Mouse (Mus musculus) forebrain, embryonic 15.5 days (tissue): ENCODE results near the gene Casp7. TPM values are rescaled to one million over a fixed set of nuclear protein-coding genes. Genes with fewer than 3 reads are reported as not detected.

ENCODE experiments used
- ATAC-seq: fragments of 200-750 bp; cut with Nextera tagmentation; replicated peaks from 2 replicates; pipeline ENCODE4 v1.8.0; 2017; ENCODE audit warnings: mild to moderate bottlenecking, moderate TSS enrichment, moderate library complexity
- H3K27ac ChIP-seq: fragments of 300-500 bp; sonication (generic); replicated peaks from 2 replicates; pipeline ENCODE4 v1.5.1; 2015; ENCODE audit warnings: mild to moderate bottlenecking, inconsistent platforms
- H3K27me3 ChIP-seq: fragments of 300-500 bp; sonication (generic); 2 replicates; pipeline ENCODE4 v1.6.1; 2015; ENCODE audit warnings: inconsistent platforms
- H3K36me3 ChIP-seq: fragments of 300-500 bp; sonication (generic); 2 replicates; pipeline ENCODE4 v1.6.1; 2015; ENCODE audit warnings: mild to moderate bottlenecking, inconsistent platforms
- H3K4me1 ChIP-seq: fragments of 300-500 bp; sonication (generic); 2 replicates; pipeline ENCODE4 v1.6.1; 2015; ENCODE audit warnings: inconsistent platforms
- H3K4me2 ChIP-seq: fragments of 300-500 bp; sonication (generic); replicated peaks from 2 replicates; pipeline ENCODE4 v1.6.1; 2015; ENCODE audit warnings: mild to moderate bottlenecking, inconsistent platforms
- H3K4me3 ChIP-seq: fragments of 300-500 bp; sonication (generic); 2 replicates; pipeline ENCODE4 v1.5.1; 2015; ENCODE audit warnings: mild to moderate bottlenecking, inconsistent platforms
- H3K9ac ChIP-seq: fragments of 300-500 bp; sonication (generic); replicated peaks from 2 replicates; pipeline ENCODE4 v1.6.1; 2015; ENCODE audit warnings: mild to moderate bottlenecking, inconsistent platforms
- H3K9me3 ChIP-seq: fragments of 300-500 bp; sonication (generic); 2 replicates; pipeline ENCODE4 v1.6.1; 2016; ENCODE audit warnings: inconsistent platforms
- WGBS: fragments of 180-500 bp; shearing (Covaris S2); methylation state at CpG from one replicate; pipeline ENCODE4 v1.1.7; 2015; ENCODE audit warnings: mixed read lengths; 5-methylcytosine and 5-hydroxymethylcytosine counted together
- polyA plus RNA-seq: library from polyadenylated mRNA; unstranded; fragments of >200 nt; fragmentation: Nextera tagmentation; extraction: Ambion mirVana; gene quantifications from 2 replicates; pipeline ENCODE4 v1.2.1, GENCODE M21; 2015

Gene Casp7
- polyA plus RNA-seq, 1 experiment from 2014 or later, result 14.7 TPM

- H3K9ac ChIP-seq, result no peak overlapping the region
- no peak overlapping the region for H3K27ac ChIP-seq
- no peaks in the 10 kb centered on the region for H3K36me3 ChIP-seq
- H3K27me3 ChIP-seq, result no peaks in the 10 kb centered on the region
- H3K4me2 ChIP-seq, result no peak overlapping the region
- H3K4me3 ChIP-seq, result no peak overlapping the region
- H3K4me1 ChIP-seq, result peaks cover 8% of the 10 kb centered on the region; the same call in 1 of the 2 replicates
- 79% methylated on average over 10 of the region's 10 CpGs for WGBS
- ATAC-seq, result no peak
- no peaks in the 10 kb centered on the region for H3K9me3 ChIP-seq
These were observed 62.5 kb downstream of the Casp7 start for GRCm38 (mm10) chr19:56459154-56460050.

DNA sequence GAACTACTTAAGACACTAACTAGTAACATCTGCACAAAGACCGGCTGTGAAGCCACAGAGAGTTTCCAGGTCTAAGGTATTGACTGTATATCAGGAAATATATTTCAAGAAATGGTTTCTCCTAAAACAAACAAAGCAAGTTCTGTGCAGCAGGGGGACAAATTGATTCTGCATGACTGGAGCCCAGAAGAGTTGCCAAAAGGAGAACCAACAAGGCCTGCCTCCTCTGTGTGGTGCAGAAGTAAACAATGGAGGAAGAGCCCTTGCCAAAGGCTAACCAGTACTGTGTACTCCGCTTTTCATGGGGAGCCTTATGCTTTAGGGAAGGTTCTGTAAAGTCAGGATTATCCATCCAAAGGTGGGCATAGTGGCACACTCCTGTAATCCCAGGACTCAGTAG lies 63.3 kb downstream of the Casp7 start:
- ATAC-seq, result no peak
- WGBS, result 45% methylated on average over 2 of the region's 2 CpGs
- Histone ChIP-seq H3K9me3 (no peaks in the 10 kb centered on the region), H3K4me3 (no peak overlapping the region), H3K27ac (no peak overlapping the region), H3K4me2 (no peak overlapping the region), H3K4me1 (peaks cover 8% of the 10 kb centered on the region; the same call in 1 of the 2 replicates), H3K36me3 (no peaks in the 10 kb centered on the region), H3K9ac (no peak overlapping the region), H3K27me3 (no peaks in the 10 kb centered on the region)

GRCm38 (mm10) chr19:56461522-56462101 lies 64.7 kb downstream of the Casp7 start, which contains the start of gene Plekhs1:
TSS of gene Plekhs1 (plus strand) at chr19:56461640.
- Histone ChIP-seq H3K36me3 (no peaks in the 10 kb centered on the region), H3K9ac (no peak within 1 kb of the TSS), H3K27me3 (no peaks in the 10 kb centered on the region), H3K4me1 (peaks cover 8% of the 10 kb centered on the region; the same call in 1 of the 2 replicates), H3K4me3 (no peak within 1 kb of the TSS), H3K27ac (no peak within 1 kb of the TSS), H3K9me3 (no peaks in the 10 kb centered on the region), H3K4me2 (no peak within 1 kb of the TSS)
- ATAC-seq, result no peak
- WGBS, result 50% methylated on average over 10 of the region's 10 CpGs

DNA sequence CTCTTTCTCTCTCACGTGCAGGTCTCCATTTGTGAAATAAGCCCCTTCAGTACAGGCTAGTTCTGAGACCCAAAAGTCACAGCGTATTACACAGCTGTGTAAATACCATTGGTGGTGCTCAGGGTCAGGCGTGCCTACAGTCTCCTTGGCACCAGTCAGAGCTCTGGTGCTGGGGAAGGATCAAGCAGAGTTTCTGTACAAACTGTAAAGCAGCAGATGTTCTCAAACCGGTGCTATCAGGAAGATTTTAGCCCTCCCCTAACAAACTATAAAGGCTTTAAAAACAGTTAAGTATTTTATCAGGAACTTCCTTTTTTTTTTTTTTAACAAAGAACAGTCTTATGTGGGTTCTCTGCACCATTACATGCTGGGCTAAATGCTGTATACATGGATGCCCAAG lies 65.9 kb downstream of the Casp7 start:
- ATAC-seq, result no peak
- no peaks in the 10 kb centered on the region for H3K36me3 ChIP-seq
- H3K4me1 ChIP-seq, result peaks cover 8% of the 10 kb centered on the region; the same call in 1 of the 2 replicates
- no peak overlapping the region for H3K4me2 ChIP-seq
- H3K4me3 ChIP-seq, result no peak overlapping the region
- H3K9ac ChIP-seq, result no peak overlapping the region
- no peaks in the 10 kb centered on the region for H3K9me3 ChIP-seq
- H3K27ac ChIP-seq, result no peak overlapping the region
- H3K27me3 ChIP-seq, result no peaks in the 10 kb centered on the region
- 71% methylated on average over 4 of the region's 4 CpGs for WGBS

- no peaks in the 10 kb centered on the region for H3K36me3 ChIP-seq
- H3K9me3 ChIP-seq, result no peaks in the 10 kb centered on the region
- H3K4me1 ChIP-seq, result peaks cover 6% of the 10 kb centered on the region; the same call in 1 of the 2 replicates
- H3K27me3 ChIP-seq, result no peaks in the 10 kb centered on the region
- no peak overlapping the region for H3K4me3 ChIP-seq
- H3K27ac ChIP-seq, result no peak overlapping the region
- 75% methylated on average over 8 of the region's 8 CpGs for WGBS
- ATAC-seq, result no peak
- H3K4me2 ChIP-seq, result no peak overlapping the region
- no peak overlapping the region for H3K9ac ChIP-seq
These were observed 69.6 kb downstream of the Casp7 start for GRCm38 (mm10) chr19:56466486-56466885.

DNA sequence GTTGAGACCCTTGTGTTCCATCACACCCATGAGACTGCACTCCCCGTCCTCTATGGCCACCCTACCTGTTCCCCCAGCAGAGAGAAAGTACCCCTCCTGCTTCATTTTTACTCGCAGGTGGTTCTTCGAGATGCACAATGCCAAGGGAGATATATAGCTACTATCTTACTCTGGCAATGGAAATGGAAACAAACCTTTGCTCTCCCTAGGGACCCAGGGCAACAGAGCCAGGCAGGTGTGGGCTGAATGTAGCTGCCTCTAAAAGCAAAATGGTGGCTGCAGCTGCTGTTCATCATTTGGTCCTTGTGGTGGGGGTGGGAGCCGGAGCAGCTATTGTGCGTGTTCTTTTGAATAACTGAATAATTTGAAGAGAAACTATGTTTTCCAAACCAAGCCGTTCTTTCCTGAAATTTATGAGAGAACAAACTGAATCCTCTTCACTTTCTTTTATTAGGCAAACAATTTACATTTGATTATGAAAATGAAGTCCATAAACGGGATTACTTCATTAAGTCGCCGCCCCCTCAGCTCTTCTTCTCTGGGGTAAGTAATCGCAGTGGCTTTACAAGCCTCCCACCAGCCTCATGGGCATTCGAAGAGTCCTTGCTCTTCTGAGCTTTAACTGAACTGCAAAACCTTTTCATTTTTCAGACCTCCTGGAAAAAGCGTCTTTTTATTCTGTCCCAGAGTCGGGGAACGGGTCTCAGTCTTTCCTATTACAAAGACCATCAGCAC lies 73.5 kb downstream of the Casp7 start:
- H3K27me3 ChIP-seq, result no peaks in the 10 kb centered on the region
- no peak for ATAC-seq
- WGBS, result 77% methylated on average over 14 of the region's 14 CpGs
- no peaks in the 10 kb centered on the region for H3K36me3 ChIP-seq
- no peak overlapping the region for H3K4me3 ChIP-seq
- no peak overlapping the region for H3K27ac ChIP-seq
- no peak overlapping the region for H3K4me2 ChIP-seq
- no peak overlapping the region for H3K9ac ChIP-seq
- H3K9me3 ChIP-seq, result no peaks in the 10 kb centered on the region
- H3K4me1 ChIP-seq, result peaks cover 13% of the 10 kb centered on the region

- H3K9me3 ChIP-seq, result no peaks in the 10 kb centered on the region
- no peak overlapping the region for H3K27ac ChIP-seq
- WGBS, result 61% methylated on average over 10 of the region's 10 CpGs
- ATAC-seq, result no peak
- no peak overlapping the region for H3K9ac ChIP-seq
- no peak overlapping the region for H3K4me3 ChIP-seq
- no peaks in the 10 kb centered on the region for H3K36me3 ChIP-seq
- peaks cover 17% of the 10 kb centered on the region for H3K4me1 ChIP-seq
- H3K27me3 ChIP-seq, result no peaks in the 10 kb centered on the region
- no peak overlapping the region for H3K4me2 ChIP-seq
These were observed 75.0 kb downstream of the Casp7 start for GRCm38 (mm10) chr19:56471934-56472333.

GRCm38 (mm10) chr19:56474869-56475550 lies 78.1 kb downstream of the Casp7 start:
- no peaks in the 10 kb centered on the region for H3K36me3 ChIP-seq
- no peak for ATAC-seq
- no peaks in the 10 kb centered on the region for H3K9me3 ChIP-seq
- no peak overlapping the region for H3K9ac ChIP-seq
- WGBS, result 64% methylated on average over 19 of the region's 19 CpGs
- H3K4me2 ChIP-seq, result no peak overlapping the region
- no peaks in the 10 kb centered on the region for H3K27me3 ChIP-seq
- H3K4me3 ChIP-seq, result no peak overlapping the region
- no peak overlapping the region for H3K27ac ChIP-seq
- H3K4me1 ChIP-seq, result peaks cover 26% of the 10 kb centered on the region

GRCm38 (mm10) chr19:56476546-56476945 lies 79.6 kb downstream of the Casp7 start:
- peak overlapping the region; percentile 6; the same call in 1 of the 2 replicates for H3K27ac ChIP-seq
- peak; percentile 76 for ATAC-seq
- 1% methylated on average over 2 of the region's 2 CpGs for WGBS

DNA sequence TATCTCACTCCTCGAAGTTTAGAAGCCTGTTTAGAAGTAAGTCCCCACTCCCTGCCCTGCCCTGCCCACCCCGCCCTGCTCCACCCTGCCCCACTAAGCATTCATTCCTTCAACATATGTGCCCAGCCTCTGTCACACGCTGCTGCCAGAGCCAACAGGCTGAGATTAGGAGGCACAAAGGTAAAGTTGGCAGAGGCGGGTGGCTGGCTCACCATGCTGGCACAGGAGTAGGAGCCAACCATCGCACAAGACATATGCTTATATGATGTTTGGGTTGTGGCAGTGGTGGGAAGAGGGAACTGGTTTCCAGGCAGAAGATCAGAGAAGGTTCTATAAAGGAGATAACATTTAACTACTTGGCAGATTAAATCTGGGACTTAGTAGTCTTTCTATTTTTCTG lies 80.3 kb downstream of the Casp7 start:
- Histone ChIP-seq H3K27ac (no peak overlapping the region), H3K27me3 (no peaks in the 10 kb centered on the region), H3K9ac (no peak overlapping the region), H3K4me3 (no peak overlapping the region), H3K36me3 (no peaks in the 10 kb centered on the region), H3K4me1 (peaks cover 26% of the 10 kb centered on the region), H3K4me2 (no peak overlapping the region), H3K9me3 (no peaks in the 10 kb centered on the region)
- no peak; the same call in 1 of the 2 replicates for ATAC-seq
- 59% methylated on average over 5 of the region's 5 CpGs for WGBS

More at GRCm38 (mm10) chr19:56476546-56476945, 79.6 kb downstream of the Casp7 start:
- no peaks in the 10 kb centered on the region for H3K9me3 ChIP-seq
- no peaks in the 10 kb centered on the region for H3K36me3 ChIP-seq
- H3K4me3 ChIP-seq, result no peak overlapping the region
- H3K9ac ChIP-seq, result no peak overlapping the region
- H3K4me2 ChIP-seq, result no peak overlapping the region
- H3K4me1 ChIP-seq, result peaks cover 26% of the 10 kb centered on the region
- H3K27me3 ChIP-seq, result no peaks in the 10 kb centered on the region

- 41% methylated on average over 3 of the region's 3 CpGs for WGBS
- no peak overlapping the region for H3K27ac ChIP-seq
- no peak overlapping the region for H3K4me2 ChIP-seq
- no peak for ATAC-seq
- H3K4me3 ChIP-seq, result no peak overlapping the region
- no peaks in the 10 kb centered on the region for H3K27me3 ChIP-seq
- H3K9ac ChIP-seq, result no peak overlapping the region
- H3K36me3 ChIP-seq, result no peaks in the 10 kb centered on the region
- H3K4me1 ChIP-seq, result peaks cover 23% of the 10 kb centered on the region
- no peaks in the 10 kb centered on the region for H3K9me3 ChIP-seq
These were observed 80.9 kb downstream of the Casp7 start for GRCm38 (mm10) chr19:56477832-56478231.
